Mouse (Mus musculus): ENCODE results near the gene Cdon.

DNA sequence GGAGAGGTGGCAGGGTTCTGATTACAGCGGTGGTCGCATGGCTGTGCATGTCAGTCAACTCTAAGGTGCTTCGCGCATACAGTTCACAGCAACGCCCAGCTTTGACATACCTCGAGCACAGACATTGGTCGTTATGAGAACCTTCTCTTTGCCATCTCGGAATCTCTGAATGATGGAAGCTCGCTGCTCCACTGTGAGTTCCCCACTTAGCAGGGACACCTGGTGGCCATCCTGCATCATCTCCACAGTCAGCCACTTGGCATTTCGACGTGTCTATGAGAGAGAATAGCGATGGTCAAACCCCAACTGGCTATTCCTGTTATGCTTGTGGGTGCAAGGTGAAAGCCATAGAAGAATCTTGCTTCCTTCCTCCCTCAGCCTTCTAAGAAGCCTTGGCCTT lies 124.8 kb downstream of the Cdon start:
- TF ChIP-seq CTCF (IDR thresholded peaks at IDR 0.05 in 2 of 3, conservative IDR thresholded peaks at IDR 0.05 in 1 of 3; ENCODE audit: control insufficient read depth in 1 of 3, insufficient read depth in 1 of 3, low read depth in 2 of 3, low read length in 3 of 3, poor library complexity in 1 of 3, severe bottlenecking in 1 of 3) (peak; percentile 14 to 31 (median 27); a peak in 3 of 6 replicates), RAD21 (IDR thresholded peaks at IDR 0.05; ENCODE audit: low read depth, low read length) (no peak), CHD1 (IDR thresholded peaks at IDR 0.05; ENCODE audit: low read depth, low read length) (no peak), TBP (IDR thresholded peaks at IDR 0.05; ENCODE audit: low read depth, low read length) (no peak), USF1 (IDR thresholded peaks at IDR 0.05; ENCODE audit: low read depth, low read length) (no peak)
